Mouse (Mus musculus) adrenal gland, adult 8-10 months (tissue): ENCODE results near the gene Olfr556. TPM values are rescaled to one million over a fixed set of nuclear protein-coding genes. Genes with fewer than 3 reads are reported as not detected.
"Not testable (repeated sequence)": the region's sequence is repeated elsewhere in the genome, so short reads cannot be mapped to it uniquely, and the experiment has no call there.

Source experiments
- DNase-seq: peaks from one replicate; pipeline ENCODE4 v3.0.0; 2022
- total RNA-seq, 4 experiments: library from RNA; stranded (reverse); gene quantifications; 2 replicates each; pipeline ENCODE4 v1.2.4; 2022

Olfr556 gene
- total RNA-seq = not detected

- no peak for DNase-seq
Observed at GRCm38 (mm10) chr7:102664599-102664998, at the start of gene Olfr556. Gene Olfr556, plus strand, starts transcription at chr7:102664899.

- DNase-seq = no peak
Observed at GRCm38 (mm10) chr7:102618118-102618517, 46.6 kb upstream of the Olfr556 start, which contains the start of gene Olfr553. Gene Olfr553, minus strand, starts transcription at chr7:102618218.

- no peak for DNase-seq
Observed at GRCm38 (mm10) chr7:102619608-102620007, 45.1 kb upstream of the Olfr556 start.

DNA sequence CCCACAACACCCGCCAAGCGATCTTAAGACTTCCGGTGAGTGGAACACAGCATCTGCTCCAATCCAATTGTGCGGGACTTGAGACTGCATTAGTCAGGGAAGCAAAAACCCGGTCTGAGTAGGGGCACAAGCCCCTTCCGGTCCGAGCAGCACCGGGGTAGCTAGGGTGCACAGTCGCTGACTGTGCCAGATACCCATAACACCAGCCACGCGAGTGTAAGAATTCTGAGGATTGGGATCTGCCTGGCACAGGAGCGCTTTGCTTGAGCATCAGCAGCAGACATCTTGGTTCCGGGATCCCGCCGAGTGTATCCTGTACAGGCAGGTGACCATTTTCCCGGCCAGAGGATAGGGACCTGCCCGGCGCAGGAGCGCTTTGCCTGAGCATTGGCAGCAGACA, 44.3 kb upstream of the Olfr556 start:
- not testable (repeated sequence) for DNase-seq

DNA sequence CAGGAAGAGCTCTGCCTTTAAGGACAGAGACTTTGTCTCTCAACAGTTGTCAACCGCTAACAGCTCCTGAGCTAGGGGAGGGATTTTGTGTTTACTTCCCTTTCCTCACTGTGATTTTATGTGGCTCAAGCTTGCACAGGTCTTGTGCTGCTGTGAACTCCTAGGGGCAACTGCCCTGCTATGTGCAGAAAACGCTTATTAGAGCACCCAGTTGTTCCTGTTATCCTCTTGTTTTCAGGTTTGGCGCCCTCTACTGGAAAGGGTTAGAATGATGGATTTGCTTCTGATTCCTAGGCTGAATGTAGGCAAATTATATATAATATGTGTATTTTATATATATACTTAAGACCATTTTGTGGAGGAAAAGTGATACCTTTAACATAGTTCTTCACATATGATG, 28.0 kb upstream of the Olfr556 start:
- no peak for DNase-seq

- DNase-seq = no peak
Observed at GRCm38 (mm10) chr7:102638132-102638531, 26.6 kb upstream of the Olfr556 start, which contains the start of gene Olfr554. Gene Olfr554, plus strand, starts transcription at chr7:102638432.

DNA sequence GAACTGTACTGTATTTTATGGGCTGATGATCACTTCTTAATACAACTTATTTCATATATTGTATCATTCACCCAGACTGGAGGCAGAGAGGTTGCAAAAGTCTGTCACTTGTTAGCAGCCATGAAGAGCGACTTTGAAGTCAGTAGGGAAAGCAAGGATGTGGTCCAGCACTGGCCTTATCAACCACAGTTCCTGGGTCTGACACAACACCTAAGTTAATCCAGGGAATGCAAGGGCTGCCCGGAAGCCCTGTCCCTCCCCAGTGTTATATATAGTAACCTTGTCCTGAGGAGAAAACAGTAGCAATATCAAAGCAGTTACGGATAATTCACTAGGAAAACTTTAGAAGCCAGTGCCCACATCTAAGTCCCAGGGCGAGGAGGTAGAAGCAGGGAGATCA, 19.8 kb upstream of the Olfr556 start:
- DNase-seq = not testable (repeated sequence)

GRCm38 (mm10) chr7:102658523-102658922, 6.2 kb upstream of the Olfr556 start, which contains the start of gene Olfr555:
Gene Olfr555, plus strand, starts transcription at chr7:102658823.
- no peak for DNase-seq

- DNase-seq = no peak
Observed at GRCm38 (mm10) chr7:102665378-102665777, 679 bp downstream of the Olfr556 start.

DNA sequence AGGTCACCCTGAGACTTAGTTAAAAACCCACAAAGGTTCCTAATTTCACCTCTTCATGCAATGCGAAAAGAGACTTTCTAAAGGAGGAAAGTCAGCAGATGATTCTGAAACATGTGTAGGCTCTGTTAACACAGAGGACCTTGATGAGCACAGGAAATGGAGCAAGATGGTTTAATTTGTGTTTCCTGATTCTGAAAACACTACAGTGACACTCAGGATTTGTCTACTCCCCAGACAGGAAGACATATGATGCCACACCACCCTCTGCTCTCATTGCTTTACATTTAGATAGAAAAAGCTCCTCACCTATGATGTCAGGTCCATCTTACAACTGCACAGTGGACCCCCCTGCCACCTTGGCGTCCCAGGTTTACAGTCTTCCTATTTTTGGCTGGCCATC, 11.5 kb downstream of the Olfr556 start:
- DNase-seq = no peak

- no peak for DNase-seq
Observed at GRCm38 (mm10) chr7:102681916-102682315, 17.2 kb downstream of the Olfr556 start.

DNA sequence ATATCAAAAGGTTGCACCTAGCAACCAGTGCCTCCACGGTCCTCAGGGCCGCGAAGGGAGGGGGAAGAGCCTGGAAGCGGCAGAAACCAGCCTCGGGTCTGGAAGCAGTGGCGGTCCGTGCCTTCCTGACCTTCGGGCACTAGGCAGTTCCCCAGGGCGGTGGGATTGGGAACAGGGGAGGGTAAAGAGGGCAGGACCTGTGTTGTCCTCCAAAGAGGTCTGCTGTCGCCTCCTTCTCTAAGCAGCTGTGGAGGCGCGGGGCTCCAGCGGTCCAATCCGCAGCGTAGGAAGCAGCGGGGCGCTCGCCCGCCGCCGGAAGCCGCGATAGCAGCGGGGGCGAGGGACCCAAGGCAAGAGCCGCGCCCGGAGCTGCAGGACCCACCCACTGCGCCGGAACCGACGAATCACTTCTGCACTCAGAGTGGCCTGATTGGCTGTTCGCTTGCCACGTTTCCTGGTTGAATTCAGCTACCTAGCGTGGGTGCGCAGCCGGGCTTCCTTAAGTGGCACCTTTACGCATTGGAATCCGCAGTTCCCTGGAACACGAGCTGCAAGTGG, 22.3 kb downstream of the Olfr556 start, which contains the start of gene Trim68:
Gene Trim68 (minus strand): TSS at position 384 of the 558 bp plus-strand sequence.
- DNase-seq = peak; percentile 91

GRCm38 (mm10) chr7:102695358-102696125, 30.8 kb downstream of the Olfr556 start, which contains the start of gene Olfr557:
Gene Olfr557, plus strand, starts transcription at chr7:102695910.
- no peak for DNase-seq

DNA sequence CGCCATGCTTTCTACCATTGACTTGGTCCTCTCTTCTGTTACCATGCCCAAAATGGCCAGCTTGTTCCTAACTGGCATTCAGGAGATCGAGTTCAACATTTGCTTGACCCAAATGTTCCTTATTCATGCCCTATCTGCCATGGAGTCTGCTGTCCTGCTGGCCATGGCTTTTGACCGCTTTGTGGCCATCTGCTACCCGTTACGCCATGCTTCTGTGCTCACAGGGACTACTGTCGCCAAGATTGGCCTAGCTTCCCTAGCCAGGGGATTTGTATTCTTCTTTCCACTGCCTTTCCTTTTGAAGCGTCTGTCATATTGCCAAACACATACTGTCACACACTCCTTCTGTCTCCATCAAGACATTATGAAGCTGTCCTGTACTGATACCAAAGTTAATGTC, 33.8 kb downstream of the Olfr556 start:
- DNase-seq = no peak

- no peak for DNase-seq
Observed at GRCm38 (mm10) chr7:102701915-102702314, 37.2 kb downstream of the Olfr556 start, which contains the start of gene Olfr558. Gene Olfr558, plus strand, starts transcription at chr7:102702215.

- no peak for DNase-seq
Observed at GRCm38 (mm10) chr7:102718970-102719369, 54.3 kb downstream of the Olfr556 start, which contains the start of gene Olfr33. Gene Olfr33, minus strand, starts transcription at chr7:102719070.

Other genes with a start within 250 kb of the Olfr556 start
- 10 to 100 TPM; 16.4 to 23.7 (median 20.3) TPM for gene Rrm1, start 223.2 kb upstream of the Olfr556 start, total RNA-seq
- gene Olfr543, start 183.2 kb upstream of the Olfr556 start, total RNA-seq = not detected
- gene Olfr544, start 176.6 kb upstream of the Olfr556 start, total RNA-seq = not detected
- gene Olfr545, start 165.3 kb upstream of the Olfr556 start, total RNA-seq = not detected
- not detected for gene Olfr547, start 130.2 kb upstream of the Olfr556 start, total RNA-seq
- not detected for gene Olfr548-ps1, start 124.0 kb upstream of the Olfr556 start, total RNA-seq
- gene Olfr549, start 115.0 kb upstream of the Olfr556 start, total RNA-seq = not detected
- 10 to 100 TPM; 13.9 to 22.2 (median 19.0) TPM for gene Trim21, start 99.4 kb upstream of the Olfr556 start, total RNA-seq
- gene Olfr550, start 93.5 kb upstream of the Olfr556 start, total RNA-seq = under 1 TPM in 1 of 4 experiments, not detected in 3; 0.19 TPM
- gene Olfr551, start 73.0 kb upstream of the Olfr556 start, total RNA-seq = not detected
- under 1 TPM in 1 of 4 experiments, not detected in 3; 0.05 TPM for gene Olfr552, start 67.1 kb upstream of the Olfr556 start, total RNA-seq
- gene Olfr553, start 46.7 kb upstream of the Olfr556 start, total RNA-seq = not detected
- not detected for gene Olfr554, start 26.5 kb upstream of the Olfr556 start, total RNA-seq
- not detected for gene Olfr555, start 6.1 kb upstream of the Olfr556 start, total RNA-seq
- 10 to 100 TPM; 10.9 to 19.3 (median 15.7) TPM for gene Trim68, start 22.4 kb downstream of the Olfr556 start, total RNA-seq
- under 1 TPM in 1 of 4 experiments, not detected in 3; 0.12 TPM for gene Olfr557, start 31.0 kb downstream of the Olfr556 start, total RNA-seq
- under 1 TPM in 3 of 4 experiments, not detected in 1; 0.14 to 0.40 (median 0.18) TPM for gene Olfr558, start 37.3 kb downstream of the Olfr556 start, total RNA-seq
- gene Olfr33, start 54.2 kb downstream of the Olfr556 start, total RNA-seq = not detected
- gene Olfr559, start 62.6 kb downstream of the Olfr556 start, total RNA-seq = not detected
- not detected for gene Olfr560, start 94.5 kb downstream of the Olfr556 start, total RNA-seq
- gene Olfr78, start 94.6 kb downstream of the Olfr556 start, total RNA-seq = under 1 TPM; 0.06 to 0.31 (median 0.21) TPM
- not detected for gene Olfr561, start 106.3 kb downstream of the Olfr556 start, total RNA-seq
- gene Olfr564, start 138.6 kb downstream of the Olfr556 start, total RNA-seq = not detected
- gene Olfr566, start 193.9 kb downstream of the Olfr556 start, total RNA-seq = not detected
- gene Olfr568, start 212.2 kb downstream of the Olfr556 start, total RNA-seq = not detected
- not detected for gene Olfr569, start 226.0 kb downstream of the Olfr556 start, total RNA-seq
- not detected for gene Olfr570, start 229.7 kb downstream of the Olfr556 start, total RNA-seq